Mouse (Mus musculus): Measurements from ENCODE around the gene Trmo. TPM values are rescaled to one million over a fixed set of nuclear protein-coding genes. Genes with fewer than 3 reads are reported as not detected.

Gene Trmo
- total RNA-seq, 2 experiments from 2014 or later, result 4.8 to 5.3 TPM

DNA sequence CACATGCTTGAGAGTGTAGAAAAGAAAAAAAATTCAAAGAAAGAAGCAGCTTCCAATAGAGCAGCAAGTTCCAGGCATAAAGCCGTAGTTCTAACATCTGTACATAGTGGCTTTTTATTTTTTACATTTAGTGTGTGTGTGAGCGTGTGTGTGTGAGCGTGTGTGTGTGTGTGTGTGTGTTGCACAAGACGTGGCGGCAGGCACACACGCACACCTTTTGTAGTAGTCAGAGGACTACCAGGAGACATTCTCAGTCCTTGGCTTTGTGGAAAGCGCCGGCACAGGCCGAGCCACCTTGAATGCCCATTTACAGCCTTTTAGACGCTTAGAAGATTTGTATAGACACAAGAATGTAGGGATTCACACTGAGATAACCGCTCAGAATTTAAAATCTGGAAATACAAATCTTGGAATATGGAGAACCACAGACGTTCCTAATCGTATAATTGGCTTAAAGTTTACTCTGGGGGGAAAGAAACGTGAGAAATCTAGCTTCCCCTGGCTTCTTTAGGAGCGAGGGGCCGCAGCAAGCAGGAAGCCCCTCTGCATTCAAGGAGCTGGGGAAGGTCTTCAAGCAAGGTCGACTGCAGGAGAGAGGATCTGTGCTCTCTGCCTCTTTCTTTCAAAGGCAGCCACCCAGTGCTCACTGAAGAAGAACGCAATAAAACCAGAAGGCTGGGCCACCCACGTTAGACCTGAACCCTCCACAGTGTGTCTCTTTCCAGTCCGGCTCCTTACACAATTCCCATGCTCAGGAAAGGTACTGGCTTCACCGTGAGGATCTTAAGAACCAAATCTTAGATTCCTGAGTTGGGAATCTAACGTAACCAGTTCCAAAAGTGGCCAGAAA, 47.2 kb downstream of the Trmo start:
- DNase-seq (ENCODE audit: low spot score in 2 of 2), result no peak

DNA sequence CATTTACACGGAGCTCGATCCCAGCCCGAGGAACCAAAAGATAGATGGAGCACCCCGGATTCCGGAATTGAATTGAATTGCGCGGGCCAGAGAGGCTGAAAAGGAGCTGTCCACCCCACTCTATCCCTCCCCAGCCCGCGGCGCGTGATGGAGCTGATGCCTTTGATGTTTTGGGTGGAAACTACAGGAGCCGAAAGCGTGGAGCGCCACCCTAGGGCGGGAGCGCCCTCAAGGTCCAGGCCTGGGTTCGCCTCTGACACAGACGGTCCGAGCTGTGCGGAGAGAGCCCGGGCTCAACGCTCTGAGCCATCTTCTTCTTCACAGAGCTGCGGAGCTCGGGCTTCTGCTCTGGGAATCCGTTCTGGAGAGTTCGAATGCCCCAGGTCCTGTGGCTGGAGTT, 49.7 kb downstream of the Trmo start:
- DNase-seq (ENCODE audit: low spot score in 2 of 2), result no peak

DNA sequence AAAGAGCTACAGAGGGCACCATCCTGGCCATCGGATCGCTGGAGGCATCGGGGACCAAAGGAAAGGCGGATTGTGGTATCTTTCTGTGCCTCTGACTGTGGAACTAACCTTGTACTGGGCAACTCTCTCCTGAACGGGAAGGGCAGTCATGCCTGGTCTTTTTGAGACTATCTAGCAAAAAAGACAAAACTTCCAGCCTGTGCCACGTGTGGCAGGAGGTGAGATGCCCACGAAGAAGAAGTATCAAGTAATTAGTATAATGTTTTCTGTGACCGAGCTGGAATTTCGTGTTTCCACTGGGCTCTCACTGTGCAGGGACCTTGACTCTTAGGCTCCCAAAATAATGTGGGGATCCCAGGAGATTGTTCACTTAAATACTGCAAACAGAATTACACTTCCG, 50.2 kb downstream of the Trmo start:
- DNase-seq (ENCODE audit: low spot score in 2 of 2), result no peak

DNA sequence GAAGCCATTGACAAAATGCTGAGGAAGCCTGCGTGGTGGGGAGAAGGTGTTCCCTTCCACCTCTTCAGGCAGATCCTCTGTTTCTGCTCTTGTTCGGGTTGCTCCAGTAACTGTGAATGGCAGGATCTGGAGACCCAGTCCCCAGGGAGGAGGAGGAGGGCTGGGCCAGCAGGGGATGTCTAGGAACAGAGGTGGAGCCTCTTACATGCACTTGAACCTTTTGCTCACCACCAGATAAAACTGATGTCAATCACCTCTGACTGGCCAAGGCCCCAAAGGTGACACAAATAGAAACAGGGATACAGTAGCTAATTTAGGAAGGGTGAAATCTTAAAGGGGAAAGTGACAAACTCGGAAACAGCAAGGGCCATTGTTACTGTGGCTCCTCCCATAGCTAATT, 51.2 kb downstream of the Trmo start:
- no peak for DNase-seq (ENCODE audit: low spot score in 2 of 2)

- DNase-seq (ENCODE audit: low spot score in 2 of 2), result no peak
These were observed 53.4 kb downstream of the Trmo start for GRCm38 (mm10) chr4:46335846-46336245.

- DNase-seq (ENCODE audit: low spot score in 2 of 2), result no peak
These were observed 60.3 kb downstream of the Trmo start for GRCm38 (mm10) chr4:46328906-46329305.

Other genes with a start within 250 kb of the Trmo start
- gene Xpa, start 193.1 kb downstream of the Trmo start, total RNA-seq (2021), result 10 to 100 TPM; 11.9 to 16.3 TPM
- gene Foxe1, start 45.8 kb downstream of the Trmo start, total RNA-seq (2021), result not detected
- not detected for gene Hemgn, start 24.1 kb upstream of the Trmo start, total RNA-seq (2021)
- gene Anp32b, start 61.5 kb upstream of the Trmo start, total RNA-seq (2021), result 10 to 100 TPM; 54.9 to 56.1 TPM
- 10 to 100 TPM; 16.0 to 17.4 TPM for gene Nans, start 99.8 kb upstream of the Trmo start, total RNA-seq (2021)
- 1 to 10 TPM in 1 of 2 experiments, under 1 TPM in 1; 0.67 to 1.4 TPM for gene Trim14, start 146.7 kb upstream of the Trmo start, total RNA-seq (2021)
- gene Coro2a, start 212.8 kb upstream of the Trmo start, total RNA-seq (2021), result 10 to 100 TPM; 14.9 to 16.3 TPM